Mouse (Mus musculus) hindbrain, embryonic 16.5 days (tissue): ENCODE data around the gene Cpne6. TPM values are rescaled to one million over a fixed set of nuclear protein-coding genes. Genes with fewer than 3 reads are reported as not detected.

ENCODE experiments used
- ATAC-seq: fragments of 200-750 bp; cut with Nextera tagmentation; 2 replicates; pipeline ENCODE4 v1.8.0; 2017; ENCODE audit warnings: moderate TSS enrichment, moderate library complexity
- H3K27ac ChIP-seq: fragments of 300-500 bp; sonication (generic); 2 replicates; pipeline ENCODE4 v1.5.1; 2014; ENCODE audit warnings: low read depth, mild to moderate bottlenecking, control low read depth, low read length, moderate library complexity
- H3K27me3 ChIP-seq: fragments of 300-500 bp; sonication (generic); replicated peaks from 2 replicates; pipeline ENCODE4 v1.6.1; 2014; ENCODE audit warnings: low read length; ENCODE audit not compliant: control insufficient read depth, insufficient read depth
- H3K36me3 ChIP-seq: fragments of 300-500 bp; sonication (generic); 2 replicates; pipeline ENCODE4 v1.6.1; 2014; ENCODE audit warnings: mild to moderate bottlenecking, low read length, moderate library complexity, mixed read lengths; ENCODE audit not compliant: control insufficient read depth, insufficient read depth
- H3K4me1 ChIP-seq: fragments of 300-500 bp; sonication (generic); 2 replicates; pipeline ENCODE4 v1.6.1; 2014; ENCODE audit warnings: low read depth, low read length; ENCODE audit not compliant: control insufficient read depth, insufficient read depth
- H3K4me2 ChIP-seq: fragments of 300-500 bp; sonication (generic); 2 replicates; pipeline ENCODE4 v1.6.1; 2014; ENCODE audit warnings: mild to moderate bottlenecking, low read length, control low read depth, moderate library complexity
- H3K4me3 ChIP-seq: fragments of 300-500 bp; sonication (generic); 2 replicates; pipeline ENCODE4 v1.5.1; 2014; ENCODE audit warnings: mild to moderate bottlenecking, low read length, control low read depth, moderate library complexity
- H3K9ac ChIP-seq: fragments of 300-500 bp; sonication (generic); 2 replicates; pipeline ENCODE4 v1.6.1; 2014; ENCODE audit warnings: low read depth, mild to moderate bottlenecking, control low read depth, low read length, moderate library complexity
- H3K9me3 ChIP-seq: fragments of 300-500 bp; sonication (generic); 2 replicates; pipeline ENCODE4 v1.6.1; 2014; ENCODE audit warnings: mild to moderate bottlenecking, low read length, moderate library complexity; ENCODE audit not compliant: control insufficient read depth
- WGBS: fragments of 180-500 bp; shearing (Covaris S2); extraction: QIAGEN DNeasy Blood & Tissue Kit; methylation state at CpG from one replicate; pipeline ENCODE4 v1.1.7; 2014; 5-methylcytosine and 5-hydroxymethylcytosine counted together
- polyA plus RNA-seq: library from polyadenylated mRNA; unstranded; fragments of >200 nt; fragmentation: Nextera tagmentation; extraction: Ambion mirVana; gene quantifications from 2 replicates; pipeline ENCODE4 v1.2.1, GENCODE M21; 2015

The Cpne6 gene
- polyA plus RNA-seq, 1 experiment from 2014 or later: 11.7 TPM

DNA sequence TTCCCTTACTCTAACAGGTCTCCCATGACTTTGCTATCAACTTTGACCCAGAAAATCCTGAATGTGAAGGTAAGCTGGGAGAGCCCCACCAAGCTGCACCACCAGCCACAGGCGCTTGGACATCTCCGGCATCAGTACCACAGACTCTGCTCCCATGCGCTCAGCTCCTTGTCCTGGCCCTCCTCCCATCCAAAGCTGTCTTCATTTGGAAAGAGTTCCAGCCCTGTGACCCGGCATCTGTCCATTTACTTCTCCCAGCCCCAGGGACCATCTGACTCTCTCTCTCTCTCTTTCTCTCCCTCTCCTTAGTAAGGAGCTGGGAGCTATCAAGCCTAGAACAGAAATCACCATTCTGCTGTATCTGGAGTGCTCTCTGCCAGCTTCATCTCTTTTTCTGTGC, 5.6 kb downstream of the Cpne6 start:
- 88% methylated on average over 4 of the region's 4 CpGs for WGBS
- no peaks in the 10 kb centered on the region for H3K27me3 ChIP-seq
- H3K9ac ChIP-seq: no peak overlapping the region
- H3K4me1 ChIP-seq: peaks cover 17% of the 10 kb centered on the region
- H3K9me3 ChIP-seq: no peaks in the 10 kb centered on the region
- H3K4me3 ChIP-seq: no peak overlapping the region
- no peak overlapping the region for H3K27ac ChIP-seq
- no peak for ATAC-seq
- H3K4me2 ChIP-seq: no peak overlapping the region
- H3K36me3 ChIP-seq: no peaks in the 10 kb centered on the region

- H3K4me1 ChIP-seq: peaks cover 16% of the 10 kb centered on the region
- no peaks in the 10 kb centered on the region for H3K36me3 ChIP-seq
- H3K4me3 ChIP-seq: no peak overlapping the region
- no peak overlapping the region for H3K4me2 ChIP-seq
- H3K27ac ChIP-seq: no peak overlapping the region
- H3K27me3 ChIP-seq: 0 out of 2 replicates have a peak, but pooled peaks cover 3% of the 10 kb centered on the region
- H3K9me3 ChIP-seq: no peaks in the 10 kb centered on the region
- 36% methylated on average over 2 of the region's 2 CpGs for WGBS
- peak; percentile 76 for ATAC-seq
- no peak overlapping the region for H3K9ac ChIP-seq
These were observed 8.7 kb downstream of the Cpne6 start for GRCm38 (mm10) chr14:55518897-55519296.

- WGBS: 50% methylated on average over 4 of the region's 4 CpGs
- Histone ChIP-seq H3K9ac (no peak overlapping the region), H3K4me2 (no peak overlapping the region; the same call in 1 of the 2 replicates), H3K36me3 (no peaks in the 10 kb centered on the region), H3K4me1 (peaks cover 16% of the 10 kb centered on the region), H3K27ac (0 out of 2 replicates have a peak overlapping the region, but pooled peaks have one; percentile 18), H3K27me3 (0 out of 2 replicates have a peak, but pooled peaks cover 3% of the 10 kb centered on the region), H3K9me3 (no peaks in the 10 kb centered on the region), H3K4me3 (no peak overlapping the region)
- no peak for ATAC-seq
These were observed 9.4 kb downstream of the Cpne6 start for GRCm38 (mm10) chr14:55519604-55520003.

GRCm38 (mm10) chr14:55520451-55521361, 10.5 kb downstream of the Cpne6 start:
- Histone ChIP-seq H3K4me2 (peak overlapping the region; percentile 93), H3K9me3 (no peaks in the 10 kb centered on the region), H3K27me3 (0 out of 2 replicates have a peak, but pooled peaks cover 3% of the 10 kb centered on the region), H3K27ac (peak overlapping the region; percentile 86), H3K36me3 (no peaks in the 10 kb centered on the region), H3K9ac (peak overlapping the region; percentile 72), H3K4me3 (peak overlapping the region; percentile 51), H3K4me1 (peaks cover 16% of the 10 kb centered on the region)
- under 1% methylated on average over 61 of the region's 61 CpGs for WGBS
- ATAC-seq: peak; percentile 77

GRCm38 (mm10) chr14:55524062-55524461, 13.8 kb downstream of the Cpne6 start:
- Histone ChIP-seq H3K27me3 (0 out of 2 replicates have a peak, but pooled peaks cover 3% of the 10 kb centered on the region), H3K9ac (no peak overlapping the region), H3K36me3 (no peaks in the 10 kb centered on the region), H3K9me3 (no peaks in the 10 kb centered on the region), H3K27ac (no peak overlapping the region), H3K4me1 (peaks cover 13% of the 10 kb centered on the region), H3K4me2 (no peak overlapping the region), H3K4me3 (no peak overlapping the region)
- ATAC-seq: no peak
- WGBS: 41% methylated on average over 4 of the region's 4 CpGs

GRCm38 (mm10) chr14:55524785-55525184, 14.5 kb downstream of the Cpne6 start, which contains the start of gene Nrl:
Nrl (minus strand) TSS chr14:55524981.
- no peak for ATAC-seq
- WGBS: 54% methylated on average over 8 of the region's 8 CpGs
- no peaks in the 10 kb centered on the region for H3K9me3 ChIP-seq

DNA sequence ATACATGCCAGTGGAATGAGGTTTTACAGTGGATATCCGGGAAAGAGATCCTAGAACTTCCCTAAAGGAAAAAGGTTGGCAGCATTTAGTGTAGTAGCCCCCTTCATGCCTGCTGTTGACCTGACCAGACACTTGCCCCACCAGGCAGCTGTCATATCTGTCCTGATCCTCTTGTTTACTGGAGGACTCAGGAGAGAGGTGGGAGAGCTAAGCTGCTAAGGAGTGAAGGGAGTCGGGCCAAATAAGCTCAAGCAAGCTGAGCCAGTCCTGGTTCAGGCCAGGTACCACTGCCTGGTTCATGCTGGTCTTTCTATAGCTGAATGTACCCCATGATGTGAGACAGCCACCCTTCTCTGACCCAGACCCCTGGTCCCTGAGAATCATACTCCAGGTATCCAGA, 16.4 kb downstream of the Cpne6 start:
- H3K9ac ChIP-seq: no peak overlapping the region
- no peak overlapping the region for H3K27ac ChIP-seq
- 76% methylated on average over 2 of the region's 2 CpGs for WGBS
- H3K4me3 ChIP-seq: no peak overlapping the region
- no peak overlapping the region for H3K4me2 ChIP-seq
- ATAC-seq: no peak
- no peaks in the 10 kb centered on the region for H3K4me1 ChIP-seq
- H3K9me3 ChIP-seq: no peaks in the 10 kb centered on the region
- H3K36me3 ChIP-seq: no peaks in the 10 kb centered on the region
- H3K27me3 ChIP-seq: 0 out of 2 replicates have a peak, but pooled peaks cover 3% of the 10 kb centered on the region

More at GRCm38 (mm10) chr14:55524785-55525184, 14.5 kb downstream of the Cpne6 start, which contains the start of gene Nrl:
- H3K9ac ChIP-seq: no peak within 1 kb of the TSS
- H3K4me1 ChIP-seq: peaks cover 7% of the 10 kb centered on the region
- no peaks in the 10 kb centered on the region for H3K36me3 ChIP-seq
- H3K27me3 ChIP-seq: 0 out of 2 replicates have a peak, but pooled peaks cover 3% of the 10 kb centered on the region
- no peak within 1 kb of the TSS for H3K4me2 ChIP-seq
- no peak within 1 kb of the TSS for H3K4me3 ChIP-seq
- H3K27ac ChIP-seq: no peak within 1 kb of the TSS

- Histone ChIP-seq H3K27ac (no peak overlapping the region), H3K9ac (no peak overlapping the region), H3K9me3 (no peaks in the 10 kb centered on the region), H3K36me3 (no peaks in the 10 kb centered on the region), H3K4me1 (no peaks in the 10 kb centered on the region), H3K4me3 (no peak overlapping the region), H3K4me2 (no peak overlapping the region), H3K27me3 (no peaks in the 10 kb centered on the region)
- 20% methylated on average over 3 of the region's 3 CpGs for WGBS
- ATAC-seq: no peak
These were observed 17.7 kb downstream of the Cpne6 start for GRCm38 (mm10) chr14:55527940-55528339.

DNA sequence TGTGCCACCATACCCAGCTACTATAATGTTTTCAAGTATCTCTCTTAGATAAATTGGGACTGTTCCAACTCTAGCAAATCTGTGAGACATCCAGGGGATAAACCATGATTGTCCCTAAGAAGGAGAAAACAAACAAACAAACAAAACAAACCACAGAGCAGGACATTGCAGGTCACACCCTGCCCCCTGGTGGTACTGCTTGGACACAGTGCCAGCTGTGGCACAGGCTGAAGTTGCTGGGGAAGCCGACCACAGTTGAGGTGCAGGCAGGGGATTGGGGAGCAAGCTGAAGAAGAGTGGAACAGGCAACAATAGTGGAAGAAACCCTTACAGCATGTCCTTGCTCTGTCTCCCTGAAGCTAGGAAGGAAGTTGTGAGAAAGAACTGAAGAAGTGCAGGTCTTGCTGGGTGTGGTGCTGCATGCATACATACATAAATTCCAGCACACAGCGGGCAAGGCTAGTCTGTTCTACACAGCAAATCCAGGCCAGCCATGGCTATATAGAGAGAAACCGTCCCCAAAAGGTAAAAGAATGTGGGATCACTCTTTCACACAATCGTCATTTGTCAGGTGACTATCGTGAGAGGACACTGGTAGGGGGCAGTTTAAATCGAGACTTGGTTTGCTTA, 26.0 kb downstream of the Cpne6 start:
- Histone ChIP-seq H3K4me1 (peaks cover 6% of the 10 kb centered on the region), H3K27me3 (no peaks in the 10 kb centered on the region), H3K9me3 (no peaks in the 10 kb centered on the region), H3K9ac (no peak overlapping the region), H3K4me2 (no peak overlapping the region), H3K36me3 (no peaks in the 10 kb centered on the region), H3K27ac (no peak overlapping the region), H3K4me3 (no peak overlapping the region)
- WGBS: 61% methylated on average over 6 of the region's 6 CpGs
- ATAC-seq: no peak
